Mouse (Mus musculus) stomach, embryonic 15.5 days (tissue): ENCODE data around the gene Acadvl. TPM values are rescaled to one million over a fixed set of nuclear protein-coding genes. Genes with fewer than 3 reads are reported as not detected.

Experiments
- ATAC-seq: fragments of 200-750 bp; cut with Nextera tagmentation; 2 replicates; pipeline ENCODE4 v1.8.0; 2017; ENCODE audit warnings: low read depth, moderate number of reproducible peaks, moderate TSS enrichment; ENCODE audit not compliant: insufficient read depth, low FRiP score
- H3K27ac ChIP-seq: fragments of 300-500 bp; sonication (generic); 2 replicates; pipeline ENCODE4 v1.5.1; 2015; ENCODE audit warnings: mild to moderate bottlenecking, inconsistent platforms
- H3K27me3 ChIP-seq: fragments of 300-500 bp; sonication (generic); replicated peaks from 2 replicates; pipeline ENCODE4 v1.6.1; 2015; ENCODE audit warnings: inconsistent platforms
- H3K36me3 ChIP-seq: fragments of 300-500 bp; sonication (generic); 2 replicates; pipeline ENCODE4 v1.6.1; 2015; ENCODE audit warnings: inconsistent platforms
- H3K4me1 ChIP-seq: fragments of 300-500 bp; sonication (generic); 2 replicates; pipeline ENCODE4 v1.6.1; 2015; ENCODE audit warnings: inconsistent platforms
- H3K4me2 ChIP-seq: fragments of 300-500 bp; sonication (generic); 2 replicates; pipeline ENCODE4 v1.6.1; 2015; ENCODE audit warnings: mild to moderate bottlenecking, inconsistent platforms
- H3K4me3 ChIP-seq: fragments of 300-500 bp; sonication (generic); replicated peaks from 2 replicates; pipeline ENCODE4 v1.5.1; 2015; ENCODE audit warnings: inconsistent platforms
- H3K9ac ChIP-seq: fragments of 300-500 bp; sonication (generic); 2 replicates; pipeline ENCODE4 v1.6.1; 2015; ENCODE audit warnings: inconsistent platforms
- H3K9me3 ChIP-seq: fragments of 300-500 bp; sonication (generic); 2 replicates; pipeline ENCODE4 v1.6.1; 2016; ENCODE audit warnings: inconsistent platforms
- WGBS: fragments of 180-500 bp; shearing (Covaris S2); methylation state at CpG from one replicate; pipeline ENCODE4 v1.1.7; 2015; 5-methylcytosine and 5-hydroxymethylcytosine counted together
- polyA plus RNA-seq: library from polyadenylated mRNA; unstranded; fragments of >200 nt; fragmentation: Nextera tagmentation; extraction: Ambion mirVana; gene quantifications from 2 replicates; pipeline ENCODE4 v1.2.1, GENCODE M21; 2015

Gene Acadvl
- polyA plus RNA-seq, 1 experiment from 2014 or later = 84.8 TPM

GRCm38 (mm10) chr11:70015677-70016076 is 466 bp upstream of the Acadvl start:
- peak overlapping the region; percentile 74 for H3K4me2 ChIP-seq
- H3K36me3 ChIP-seq = peaks cover 27% of the 10 kb centered on the region
- no peak overlapping the region for H3K27ac ChIP-seq
- 66% methylated on average over 6 of the region's 6 CpGs for WGBS
- no peaks in the 10 kb centered on the region for H3K27me3 ChIP-seq
- ATAC-seq = no peak
- no peaks in the 10 kb centered on the region for H3K9me3 ChIP-seq
- H3K4me3 ChIP-seq = no peak overlapping the region
- peaks cover 33% of the 10 kb centered on the region for H3K4me1 ChIP-seq
- no peak overlapping the region for H3K9ac ChIP-seq

GRCm38 (mm10) chr11:70014051-70014450 is 1.2 kb downstream of the Acadvl start:
- Histone ChIP-seq H3K27ac (no peak overlapping the region), H3K9me3 (no peaks in the 10 kb centered on the region), H3K27me3 (no peaks in the 10 kb centered on the region), H3K9ac (no peak overlapping the region), H3K4me1 (peaks cover 19% of the 10 kb centered on the region), H3K36me3 (peaks cover 44% of the 10 kb centered on the region), H3K4me3 (peak overlapping the region; percentile 58; the same call in 1 of the 2 replicates), H3K4me2 (peak overlapping the region; percentile 74)
- no peak for ATAC-seq
- WGBS = 68% methylated on average over 5 of the region's 5 CpGs

- no peak for ATAC-seq
- WGBS = 87% methylated on average over 3 of the region's 3 CpGs
- peaks cover 50% of the 10 kb centered on the region for H3K36me3 ChIP-seq
- no peak overlapping the region for H3K27ac ChIP-seq
- no peaks in the 10 kb centered on the region for H3K9me3 ChIP-seq
- no peak overlapping the region for H3K9ac ChIP-seq
- H3K4me1 ChIP-seq = peaks cover 17% of the 10 kb centered on the region
- no peak overlapping the region for H3K4me3 ChIP-seq
- H3K27me3 ChIP-seq = no peaks in the 10 kb centered on the region
- H3K4me2 ChIP-seq = no peak overlapping the region
These were observed 1.8 kb downstream of the Acadvl start for GRCm38 (mm10) chr11:70013408-70013807.

GRCm38 (mm10) chr11:70012931-70013330 is 2.3 kb downstream of the Acadvl start:
- peaks cover 55% of the 10 kb centered on the region for H3K36me3 ChIP-seq

GRCm38 (mm10) chr11:70010961-70011360 is 4.2 kb downstream of the Acadvl start:
- Histone ChIP-seq H3K4me2 (no peak overlapping the region), H3K27ac (no peak overlapping the region), H3K36me3 (peaks cover 73% of the 10 kb centered on the region), H3K4me3 (no peak overlapping the region), H3K4me1 (peaks cover 7% of the 10 kb centered on the region), H3K27me3 (no peaks in the 10 kb centered on the region), H3K9me3 (no peaks in the 10 kb centered on the region), H3K9ac (no peak overlapping the region)
- no peak for ATAC-seq
- WGBS = 89% methylated on average over 10 of the region's 10 CpGs

More at GRCm38 (mm10) chr11:70012931-70013330, 2.3 kb downstream of the Acadvl start:
- no peak for ATAC-seq
- H3K9ac ChIP-seq = no peak overlapping the region
- WGBS = 87% methylated on average over 9 of the region's 9 CpGs
- no peak overlapping the region for H3K4me3 ChIP-seq
- H3K27ac ChIP-seq = no peak overlapping the region
- no peaks in the 10 kb centered on the region for H3K9me3 ChIP-seq
- H3K27me3 ChIP-seq = no peaks in the 10 kb centered on the region
- H3K4me1 ChIP-seq = peaks cover 14% of the 10 kb centered on the region
- H3K4me2 ChIP-seq = no peak overlapping the region

GRCm38 (mm10) chr11:70010548-70010947 is 4.7 kb downstream of the Acadvl start:
- Histone ChIP-seq H3K27ac (no peak overlapping the region), H3K9ac (no peak overlapping the region), H3K4me1 (peaks cover 7% of the 10 kb centered on the region), H3K27me3 (no peaks in the 10 kb centered on the region), H3K4me3 (no peak overlapping the region), H3K9me3 (no peaks in the 10 kb centered on the region), H3K4me2 (no peak overlapping the region), H3K36me3 (peaks cover 76% of the 10 kb centered on the region)
- WGBS = 85% methylated on average over 12 of the region's 12 CpGs
- no peak for ATAC-seq

GRCm38 (mm10) chr11:70010033-70010432 is 5.2 kb downstream of the Acadvl start:
- no peaks in the 10 kb centered on the region for H3K27me3 ChIP-seq
- H3K4me2 ChIP-seq = no peak overlapping the region
- H3K27ac ChIP-seq = no peak overlapping the region
- H3K4me1 ChIP-seq = peaks cover 7% of the 10 kb centered on the region
- ATAC-seq = no peak
- peaks cover 81% of the 10 kb centered on the region for H3K36me3 ChIP-seq
- 88% methylated on average over 6 of the region's 6 CpGs for WGBS
- no peak overlapping the region for H3K9ac ChIP-seq
- no peaks in the 10 kb centered on the region for H3K9me3 ChIP-seq
- no peak overlapping the region for H3K4me3 ChIP-seq

- peaks cover 56% of the 10 kb centered on the region for H3K36me3 ChIP-seq
- no peak overlapping the region for H3K9ac ChIP-seq
- no peak overlapping the region for H3K4me2 ChIP-seq
- no peak overlapping the region for H3K27ac ChIP-seq
- no peak overlapping the region for H3K4me3 ChIP-seq
- H3K9me3 ChIP-seq = no peaks in the 10 kb centered on the region
- no peak for ATAC-seq
- WGBS = 58% methylated on average over 5 of the region's 5 CpGs
- no peaks in the 10 kb centered on the region for H3K27me3 ChIP-seq
- peaks cover 25% of the 10 kb centered on the region for H3K4me1 ChIP-seq
These were observed 9.7 kb downstream of the Acadvl start for GRCm38 (mm10) chr11:70005521-70005920.

- H3K4me2 ChIP-seq = peak overlapping the region; percentile 66
- ATAC-seq = no peak
- no peak overlapping the region for H3K9ac ChIP-seq
- H3K27ac ChIP-seq = no peak overlapping the region
- no peak overlapping the region; the same call in 1 of the 2 replicates for H3K4me3 ChIP-seq
- H3K36me3 ChIP-seq = peaks cover 47% of the 10 kb centered on the region
- peaks cover 32% of the 10 kb centered on the region for H3K4me1 ChIP-seq
- WGBS = 91% methylated on average over 2 of the region's 2 CpGs
- no peaks in the 10 kb centered on the region for H3K9me3 ChIP-seq
- H3K27me3 ChIP-seq = no peaks in the 10 kb centered on the region
These were observed 12.7 kb downstream of the Acadvl start for GRCm38 (mm10) chr11:70002471-70002870.

GRCm38 (mm10) chr11:70001865-70002264 is 13.3 kb downstream of the Acadvl start:
- peak overlapping the region; percentile 91 for H3K4me3 ChIP-seq
- H3K4me2 ChIP-seq = peak overlapping the region; percentile 66
- no peak overlapping the region for H3K9ac ChIP-seq

GRCm38 (mm10) chr11:70001159-70001558 is 14.1 kb downstream of the Acadvl start:
- H3K27ac ChIP-seq = peak overlapping the region; percentile 96
- ATAC-seq = no peak

More at GRCm38 (mm10) chr11:70001865-70002264, 13.3 kb downstream of the Acadvl start:
- no peaks in the 10 kb centered on the region for H3K9me3 ChIP-seq
- peaks cover 41% of the 10 kb centered on the region for H3K36me3 ChIP-seq
- H3K27ac ChIP-seq = no peak overlapping the region
- ATAC-seq = no peak
- H3K4me1 ChIP-seq = peaks cover 35% of the 10 kb centered on the region
- H3K27me3 ChIP-seq = no peaks in the 10 kb centered on the region

GRCm38 (mm10) chr11:70000396-70000898 is 14.8 kb downstream of the Acadvl start, which contains the start of gene Dvl2:
Gene Dvl2, plus strand, starts transcription at chr11:70000595.
- Histone ChIP-seq H3K27ac (peak within 1 kb of the TSS; percentile 96), H3K4me3 (peak within 1 kb of the TSS; percentile 91), H3K4me1 (peaks cover 35% of the 10 kb centered on the region), H3K36me3 (peaks cover 30% of the 10 kb centered on the region), H3K9ac (peak within 1 kb of the TSS; percentile 79), H3K27me3 (no peaks in the 10 kb centered on the region), H3K9me3 (no peaks in the 10 kb centered on the region), H3K4me2 (peak within 1 kb of the TSS; percentile 66)
- under 1% methylated on average over 48 of the region's 48 CpGs for WGBS
- peak; percentile 47 for ATAC-seq

More at GRCm38 (mm10) chr11:70001159-70001558, 14.1 kb downstream of the Acadvl start:
- Histone ChIP-seq H3K9me3 (no peaks in the 10 kb centered on the region), H3K36me3 (peaks cover 36% of the 10 kb centered on the region), H3K4me1 (peaks cover 35% of the 10 kb centered on the region), H3K4me3 (peak overlapping the region; percentile 91), H3K9ac (peak overlapping the region; percentile 79), H3K4me2 (peak overlapping the region; percentile 66), H3K27me3 (no peaks in the 10 kb centered on the region)
- 12% methylated on average over 8 of the region's 8 CpGs for WGBS
